Mouse (Mus musculus): ENCODE data around the gene Bbx. TPM values are rescaled to one million over a fixed set of nuclear protein-coding genes. Genes with fewer than 3 reads are reported as not detected.

The Bbx gene
- total and polyA plus RNA-seq, 3 experiments: 20.6 to 26.2 (median 21.6) TPM

DNA sequence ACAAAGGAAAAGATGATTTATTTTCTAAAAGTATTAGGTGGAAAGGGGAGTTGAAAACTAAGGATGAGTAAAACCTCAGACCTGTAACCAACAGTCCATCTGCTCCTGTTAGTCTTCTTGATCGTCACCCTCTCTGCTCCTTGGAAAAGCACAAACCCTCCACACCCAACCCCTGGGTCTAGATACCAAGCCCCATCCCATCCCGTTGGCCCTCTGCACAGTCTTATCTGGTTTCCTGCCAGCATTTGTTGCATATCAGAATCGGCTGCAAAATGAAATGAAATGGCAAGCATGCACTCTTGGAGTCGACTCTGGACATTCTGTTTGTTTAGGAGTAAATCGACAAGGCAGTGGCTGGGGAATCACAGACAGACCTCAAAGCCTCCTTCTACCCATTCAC is 29.3 kb downstream of the Bbx start:
- Histone ChIP-seq H3K27me3 (replicated peaks) (no peaks in the 10 kb centered on the region), H3K9me3 (replicated peaks; ENCODE audit: low read length) (no peaks in the 10 kb centered on the region), H3K27ac (ENCODE audit: insufficient read depth, low read depth) (no peak overlapping the region), H3K4me1 (ENCODE audit: control insufficient read depth in 1 of 2, insufficient read depth in 2 of 2) (peaks cover 0 to 17% of the 10 kb centered on the region in 2 experiments; a peak in 2 of 4 replicates), H3K79me2 (replicated peaks; ENCODE audit: control insufficient read depth, extremely low read depth, insufficient read depth, poor library complexity, severe bottlenecking) (peaks cover 6% of the 10 kb centered on the region; the same call in 1 of the 2 replicates), H3K36me3 (replicated peaks in 1 of 2; ENCODE audit: control insufficient read depth in 1 of 2, insufficient read depth in 1 of 2, low read length in 1 of 2) (peaks cover 0 to 40% of the 10 kb centered on the region in 2 experiments), H3K9ac (ENCODE audit: insufficient read depth, low read depth) (no peak overlapping the region), H3K4me3 (replicated peaks in 1 of 3; ENCODE audit: low read depth in 2 of 3, low read length in 2 of 3, poor library complexity in 1 of 3) (no peak overlapping the region), H3K4me2 (ENCODE audit: insufficient read depth, low read depth, poor library complexity, severe bottlenecking) (no peak overlapping the region)
- in situ Hi-C loops (cut with MboI; ENCODE audit: low pct_ligation_motif_present, low pct_unique_long_range_greater_than_20kb, low sequenced_read_pairs) (no loop called here), dilution Hi-C loops (cut with MboI; ENCODE audit: extremely low pct_ligation_motif_present, extremely low pct_unique_long_range_greater_than_20kb, low sequenced_read_pairs) (no loop called here)
- no peak for DNase-seq (ENCODE audit: extremely low read depth)
- TF ChIP-seq MEF2A (IDR thresholded peaks at IDR 0.05; ENCODE audit: borderline replicate concordance, low read depth, low read length): no peak
- TF ChIP-seq SIN3A (IDR thresholded peaks at IDR 0.05; ENCODE audit: low read length): no peak
- no peak for TF ChIP-seq CHD1 (IDR thresholded peaks at IDR 0.05; ENCODE audit: low read depth, low read length)
- no peak for TF ChIP-seq MAX (IDR thresholded peaks at IDR 0.05; ENCODE audit: low read length)
- TF ChIP-seq BHLHE40 (IDR thresholded peaks at IDR 0.05; ENCODE audit: low read depth, low read length): no peak

- H3K4me3 ChIP-seq (replicated peaks in 1 of 3; ENCODE audit: low read depth in 2 of 3, low read length in 2 of 3, poor library complexity in 1 of 3): no peak overlapping the region
- H3K4me1 ChIP-seq (ENCODE audit: control insufficient read depth in 1 of 2, insufficient read depth in 2 of 2): peaks cover 11 to 28% of the 10 kb centered on the region in 2 experiments
- TF ChIP-seq MXI1 (IDR thresholded peaks at IDR 0.05; ENCODE audit: low read depth, low read length) (no peak), MAZ (IDR thresholded peaks at IDR 0.05; ENCODE audit: low read depth, low read length) (no peak), TCF12 (IDR thresholded peaks at IDR 0.05; ENCODE audit: low read depth, low read length) (no peak), UBTF (IDR thresholded peaks at IDR 0.05; ENCODE audit: low read depth, low read length) (no peak), ZKSCAN1 (IDR thresholded peaks at IDR 0.05; ENCODE audit: borderline replicate concordance, low read depth, low read length) (no peak), RAD21 (IDR thresholded peaks at IDR 0.05; ENCODE audit: low read depth, low read length) (no peak), GABPA (IDR thresholded peaks at IDR 0.05; ENCODE audit: insufficient replicate concordance, low read depth, low read length) (no peak), JUN (IDR thresholded peaks at IDR 0.05; ENCODE audit: insufficient read depth, low read depth, low read length) (no peak), ETS1 (conservative IDR thresholded peaks at IDR 0.05; ENCODE audit: low read depth, low read length) (no peak), TBP (conservative IDR thresholded peaks at IDR 0.05; ENCODE audit: low read depth, low read length) (no peak), ZC3H11A (IDR thresholded peaks at IDR 0.05; ENCODE audit: low read depth, low read length) (no peak), RCOR1 (conservative IDR thresholded peaks at IDR 0.05; ENCODE audit: low read depth, low read length) (no peak), E2F4 (IDR thresholded peaks at IDR 0.05; ENCODE audit: insufficient replicate concordance, low read depth, low read length) (no peak), MAX (IDR thresholded peaks at IDR 0.05; ENCODE audit: low read length) (no peak), SMC3 (IDR thresholded peaks at IDR 0.05; ENCODE audit: low read depth, low read length) (no peak), NELFE (IDR thresholded peaks at IDR 0.05; ENCODE audit: low read depth, low read length) (no peak), HCFC1 (IDR thresholded peaks at IDR 0.05; ENCODE audit: low read depth, low read length) (no peak), MEF2A (IDR thresholded peaks at IDR 0.05; ENCODE audit: borderline replicate concordance, low read depth, low read length) (no peak), EP300 (IDR thresholded peaks at IDR 0.05; ENCODE audit: low read length) (no peak)
- dilution Hi-C loops (cut with MboI; ENCODE audit: extremely low pct_ligation_motif_present, extremely low pct_unique_long_range_greater_than_20kb, low sequenced_read_pairs) (no loop called here), in situ Hi-C loops (cut with MboI; ENCODE audit: low pct_ligation_motif_present, low pct_unique_long_range_greater_than_20kb, low sequenced_read_pairs) (no loop called here)
- no peaks in the 10 kb centered on the region for H3K27me3 ChIP-seq (replicated peaks)
- no peak overlapping the region for H3K27ac ChIP-seq (ENCODE audit: insufficient read depth, low read depth)
- H3K9me3 ChIP-seq (replicated peaks; ENCODE audit: low read length): no peaks in the 10 kb centered on the region
- peaks cover 0 to 34% of the 10 kb centered on the region in 2 experiments for H3K36me3 ChIP-seq (replicated peaks in 1 of 2; ENCODE audit: control insufficient read depth in 1 of 2, insufficient read depth in 1 of 2, low read length in 1 of 2)
- no peak overlapping the region for H3K4me2 ChIP-seq (ENCODE audit: insufficient read depth, low read depth, poor library complexity, severe bottlenecking)
- H3K79me2 ChIP-seq (replicated peaks; ENCODE audit: control insufficient read depth, extremely low read depth, insufficient read depth, poor library complexity, severe bottlenecking): 0 out of 2 replicates have a peak, but pooled peaks cover 6% of the 10 kb centered on the region
- no peak for DNase-seq (ENCODE audit: extremely low read depth)
- no peak overlapping the region for H3K9ac ChIP-seq (ENCODE audit: insufficient read depth, low read depth)
These were observed 32.4 kb downstream of the Bbx start for GRCm38 (mm10) chr16:50399775-50400174.
